Mouse (Mus musculus) layer of hippocampus, adult 9-10 months (tissue): ENCODE results near the gene ccdc198.
"Not testable (repeated sequence)": the region's sequence is repeated elsewhere in the genome, so short reads cannot be mapped to it uniquely, and the experiment has no call there.

Experiments used
- DNase-seq: peaks from one replicate; pipeline ENCODE4 v3.0.0; 2022; ENCODE audit warnings: low spot score

ccdc198 gene

DNA sequence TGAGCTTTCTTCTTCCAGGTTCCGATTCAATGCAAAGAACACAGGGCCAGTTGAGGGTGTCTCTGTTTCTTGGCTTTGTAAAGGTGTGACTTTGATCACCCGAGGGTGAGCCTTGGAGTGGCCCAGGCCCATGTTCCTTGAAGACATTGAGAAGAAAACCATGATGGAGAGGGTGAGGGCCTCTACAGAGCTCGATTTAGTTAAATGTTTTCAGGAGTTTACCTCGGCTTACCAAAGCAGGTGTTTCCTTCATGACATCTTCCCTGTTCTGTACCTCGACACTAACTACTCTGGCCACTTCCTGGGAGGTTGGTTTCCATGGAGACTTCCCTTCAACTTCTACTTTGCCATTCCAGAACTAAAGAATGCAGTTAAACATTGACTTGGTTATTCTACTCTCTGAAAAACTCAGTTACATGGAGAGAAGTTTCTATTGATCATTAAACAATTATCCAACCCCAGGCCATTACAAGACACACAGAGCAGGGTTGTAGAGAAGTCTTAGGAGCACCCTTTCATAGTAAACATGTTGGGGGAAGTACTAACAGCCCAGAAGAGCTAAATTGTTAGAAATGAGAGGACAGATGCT lies at the start of gene ccdc198:
ccdc198 (minus strand) TSS at position 349 of the 589 bp plus-strand sequence.
- DNase-seq = no peak

DNA sequence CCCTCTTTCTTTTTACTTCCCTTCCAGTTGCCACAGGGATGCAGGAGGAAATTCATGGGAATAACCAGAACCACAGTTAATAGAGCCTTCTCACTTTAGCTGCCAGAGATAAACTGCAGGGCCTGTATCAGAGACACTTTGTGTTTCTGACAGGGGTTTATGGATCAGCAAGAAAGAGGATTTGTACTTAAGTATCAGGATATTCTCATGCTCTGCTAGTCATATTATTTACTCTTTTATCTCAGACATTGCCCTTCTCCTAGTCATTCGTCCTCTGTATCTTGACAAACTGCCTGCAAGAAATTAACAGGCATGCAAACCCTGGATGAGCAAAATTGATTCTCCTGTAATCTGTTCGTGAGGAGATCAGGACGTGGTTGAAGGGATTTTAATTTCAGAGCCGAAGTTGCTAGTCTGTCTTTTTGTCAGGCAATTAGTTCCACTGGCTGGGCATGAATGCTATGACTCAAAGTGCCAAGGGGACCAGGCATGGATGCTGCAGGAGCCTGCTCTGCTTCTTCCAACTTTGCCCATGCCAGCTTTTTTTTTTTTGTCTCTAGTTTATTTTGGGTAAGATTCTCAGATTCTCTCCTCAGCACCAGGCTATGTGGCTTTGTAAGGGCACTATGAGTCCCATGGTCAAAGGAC lies 48.7 kb upstream of the ccdc198 start:
- DNase-seq = no peak

DNA sequence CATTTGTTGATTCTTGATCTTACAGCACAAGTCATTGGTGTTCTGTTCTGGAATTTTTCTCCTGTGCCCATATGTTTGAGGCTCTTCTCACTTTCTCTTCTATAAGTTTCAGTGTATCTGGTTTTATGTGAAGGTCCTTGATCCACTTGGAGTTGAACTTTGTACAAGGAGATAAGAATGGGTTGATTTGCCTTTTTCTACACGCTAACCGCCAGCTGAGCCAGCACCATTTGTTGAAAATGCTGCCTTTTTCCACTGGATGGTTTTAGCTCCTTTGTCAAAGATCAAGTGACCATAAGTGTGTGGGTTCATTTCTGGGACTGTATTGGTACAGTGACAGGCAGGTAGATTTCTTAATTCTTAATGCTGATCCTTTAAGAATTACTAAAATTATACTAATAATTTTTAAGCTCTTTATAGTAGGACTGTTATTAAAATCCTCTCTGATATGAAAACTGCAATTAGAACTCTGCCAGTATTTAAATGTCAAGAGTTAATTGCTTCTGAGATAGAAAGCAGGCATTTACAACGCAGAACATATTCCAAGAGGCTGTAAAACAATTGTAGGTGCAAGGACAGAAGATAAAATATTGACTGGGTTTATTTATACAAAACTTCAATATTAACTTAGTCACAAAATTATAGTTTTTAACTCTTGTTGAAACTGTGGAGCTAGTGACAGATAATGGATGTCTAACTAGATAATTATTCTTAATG lies 44.9 kb upstream of the ccdc198 start:
- DNase-seq = no peak

DNA sequence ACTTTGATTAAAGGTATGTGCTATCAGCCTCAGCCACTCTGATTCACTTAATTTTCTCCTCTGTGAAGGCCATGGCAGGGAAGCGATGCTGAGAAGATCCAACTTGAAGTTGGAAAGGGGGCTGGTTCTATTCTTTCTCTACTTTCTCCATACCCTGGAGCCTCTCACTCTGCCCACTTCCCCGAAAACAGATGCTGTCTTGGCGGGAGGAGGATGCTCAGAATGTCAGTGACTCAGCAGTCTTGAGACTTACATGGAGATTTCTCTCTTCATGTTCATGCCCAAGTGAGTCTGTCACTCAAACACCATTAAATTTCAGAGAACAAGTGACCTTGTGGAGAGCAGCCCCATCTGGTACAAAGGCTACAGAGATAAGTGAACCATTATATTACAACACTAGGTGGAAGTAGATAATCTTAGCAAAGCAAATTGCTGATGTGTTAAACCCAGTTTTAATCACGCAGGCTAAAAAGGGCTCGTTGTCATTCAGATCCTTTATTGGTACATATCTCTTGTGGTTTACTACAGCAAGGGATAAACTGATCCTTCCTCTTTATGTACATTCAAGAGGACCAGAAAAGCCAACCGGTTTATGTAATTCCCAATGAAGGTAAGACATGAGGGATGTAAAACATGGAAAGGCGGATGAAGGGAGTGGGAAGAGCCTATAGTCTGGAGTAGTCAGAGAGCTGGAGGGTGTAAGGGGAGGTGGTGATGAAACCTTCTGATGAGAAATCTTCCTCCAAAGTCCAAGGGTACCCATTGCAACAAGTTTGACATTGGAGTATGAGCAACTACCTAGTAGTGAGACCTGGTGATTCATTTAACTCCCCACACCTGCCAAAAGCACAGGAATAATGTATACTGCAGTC lies 38.7 kb upstream of the ccdc198 start:
- no peak for DNase-seq

DNA sequence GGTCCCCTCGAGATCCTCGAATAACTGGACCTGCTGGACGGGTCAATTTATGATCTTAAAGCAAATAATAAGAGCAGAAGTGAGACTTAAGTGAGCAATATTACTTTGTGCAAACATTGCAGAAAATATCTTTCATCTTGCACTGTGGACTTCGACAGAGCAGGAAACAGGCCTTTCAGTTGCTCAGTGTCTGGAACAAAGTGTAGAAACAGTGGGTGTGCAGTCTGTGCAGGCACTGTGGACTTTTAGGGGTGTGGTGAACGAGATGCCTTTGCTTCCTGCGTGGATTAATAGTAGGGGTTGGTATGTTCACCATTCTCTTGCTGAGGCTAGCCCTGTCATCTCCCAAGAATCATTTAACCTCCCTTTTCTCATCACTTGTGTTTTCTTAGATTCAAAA lies 33.6 kb upstream of the ccdc198 start:
- DNase-seq = no peak

DNA sequence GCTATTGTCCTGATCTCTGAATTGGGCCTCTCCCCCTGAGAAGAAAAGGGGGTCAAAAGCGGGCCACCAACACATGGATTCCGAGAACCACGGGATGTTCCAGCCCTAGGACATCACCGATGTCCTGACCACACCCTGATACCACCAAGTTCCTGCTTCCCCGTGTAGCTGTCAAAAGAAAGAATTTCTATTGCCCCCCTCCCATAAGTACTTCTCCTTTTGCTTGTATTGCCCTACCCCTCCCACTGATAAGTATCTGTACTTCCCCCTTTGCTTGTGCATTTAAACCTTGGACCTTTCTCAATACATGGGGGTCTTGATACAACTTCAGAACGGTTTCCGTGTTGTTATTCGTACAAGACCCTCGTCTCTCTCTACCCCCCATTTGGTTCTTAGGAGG lies 33.2 kb upstream of the ccdc198 start:
- not testable (repeated sequence) for DNase-seq

DNA sequence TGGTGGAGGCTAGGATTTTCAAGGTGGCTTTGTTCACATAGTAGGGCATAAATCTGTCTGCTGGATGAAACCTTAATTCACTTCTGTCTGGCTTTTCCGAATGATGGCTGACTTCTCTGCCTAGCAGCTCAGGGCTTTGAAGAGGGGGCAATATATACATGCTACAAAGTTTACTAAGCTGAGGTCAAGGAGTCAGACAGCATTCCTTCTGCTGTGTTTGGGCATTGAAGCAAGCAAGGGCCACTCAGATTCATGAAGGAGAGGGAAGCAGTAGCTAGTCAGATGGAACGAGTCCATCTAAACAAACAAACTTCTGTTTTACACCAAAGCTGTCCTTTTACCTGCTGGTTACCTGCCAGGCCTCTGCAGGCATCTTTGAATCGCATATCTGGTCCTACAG lies 32.4 kb upstream of the ccdc198 start:
- no peak for DNase-seq

DNA sequence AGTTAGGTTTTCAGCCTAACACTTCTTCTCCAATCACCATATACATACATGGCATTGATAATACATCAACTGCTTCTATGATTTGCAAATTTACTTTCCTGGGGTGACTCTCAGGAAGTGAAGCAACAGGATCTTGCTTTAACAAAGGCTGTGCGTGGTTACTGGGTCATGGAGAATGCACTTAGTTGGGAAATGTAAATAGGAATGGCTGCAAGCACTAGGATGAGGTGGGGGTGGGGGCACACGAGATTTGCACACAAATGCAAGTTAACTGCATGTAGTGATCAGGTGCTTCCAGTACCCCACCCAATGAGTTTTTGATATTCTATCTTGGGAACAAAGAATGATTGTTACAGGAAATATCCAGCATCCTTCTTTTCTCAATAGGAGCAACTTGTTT lies 30.1 kb upstream of the ccdc198 start:
- DNase-seq = no peak

DNA sequence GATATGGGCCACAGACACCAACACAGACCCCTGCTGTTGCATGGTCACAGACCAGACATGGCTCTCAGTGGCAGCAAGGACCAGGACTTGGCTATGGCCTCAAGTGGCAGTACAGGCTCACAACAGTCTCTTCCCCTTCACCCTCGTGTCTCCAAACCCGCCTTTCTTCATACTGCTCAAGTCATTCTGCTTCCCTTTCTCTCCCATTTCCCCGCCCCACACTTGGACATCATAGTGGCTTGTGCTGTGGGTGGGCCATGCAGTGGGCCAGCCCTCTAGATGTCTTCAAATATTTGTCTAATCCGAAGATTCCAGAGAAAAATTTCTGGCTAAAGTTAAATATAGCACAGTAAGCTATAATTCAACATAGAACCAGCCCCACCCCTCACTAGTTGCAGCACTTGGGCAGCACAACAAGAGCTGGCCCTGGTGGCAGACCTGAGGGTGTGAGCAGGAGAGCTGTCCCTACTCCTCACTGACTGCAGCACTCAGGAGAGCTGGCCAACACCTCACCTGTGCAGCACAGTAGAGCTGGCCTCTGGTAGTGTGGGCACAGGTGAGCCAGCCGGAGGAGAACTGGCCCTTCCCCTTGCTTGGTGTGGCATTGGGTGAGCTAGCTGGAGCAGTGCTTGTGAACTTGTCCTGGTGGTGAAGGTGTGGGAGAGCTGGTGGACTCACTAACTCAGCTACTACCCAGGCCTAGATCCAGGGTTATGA lies 20.2 kb upstream of the ccdc198 start:
- no peak for DNase-seq

DNA sequence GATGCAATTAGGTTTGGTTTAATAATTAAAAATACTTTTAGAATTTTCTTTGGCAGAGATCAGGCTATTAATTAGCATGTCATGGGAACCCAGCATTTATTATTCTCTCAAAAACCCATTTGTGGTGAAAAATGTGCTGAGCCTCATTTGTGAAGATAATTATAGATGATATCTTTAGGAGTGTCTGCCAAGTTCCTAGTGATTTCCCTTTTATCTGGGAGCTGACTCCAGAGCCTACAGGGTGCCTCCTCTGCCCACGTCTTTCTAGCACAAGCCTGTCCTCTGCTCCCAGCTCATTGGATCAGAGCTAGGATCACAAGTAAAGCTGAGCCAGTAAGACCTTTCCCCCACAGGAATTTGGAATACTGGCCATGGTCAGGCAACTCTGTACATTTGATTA lies 3.8 kb downstream of the ccdc198 start:
- DNase-seq = no peak

DNA sequence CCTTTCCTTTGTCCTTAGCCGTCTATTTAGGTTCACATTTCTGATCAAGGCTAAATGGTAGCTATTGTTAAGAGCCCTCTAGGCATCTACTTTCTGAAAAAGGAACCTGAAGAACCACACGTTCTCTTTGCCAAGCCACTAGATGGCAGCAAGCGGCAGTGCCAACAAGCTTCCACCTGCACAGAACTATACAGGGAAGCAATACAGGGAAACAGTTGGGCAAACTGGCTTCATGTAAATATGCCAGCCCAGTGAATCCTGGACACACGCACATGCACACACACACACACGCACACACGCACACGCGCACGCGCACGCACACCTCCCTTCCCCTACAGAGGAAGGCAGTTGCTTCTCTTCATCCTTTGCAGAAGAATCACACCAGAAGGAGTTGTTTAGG lies 7.1 kb downstream of the ccdc198 start:
- peak; percentile 51 for DNase-seq

DNA sequence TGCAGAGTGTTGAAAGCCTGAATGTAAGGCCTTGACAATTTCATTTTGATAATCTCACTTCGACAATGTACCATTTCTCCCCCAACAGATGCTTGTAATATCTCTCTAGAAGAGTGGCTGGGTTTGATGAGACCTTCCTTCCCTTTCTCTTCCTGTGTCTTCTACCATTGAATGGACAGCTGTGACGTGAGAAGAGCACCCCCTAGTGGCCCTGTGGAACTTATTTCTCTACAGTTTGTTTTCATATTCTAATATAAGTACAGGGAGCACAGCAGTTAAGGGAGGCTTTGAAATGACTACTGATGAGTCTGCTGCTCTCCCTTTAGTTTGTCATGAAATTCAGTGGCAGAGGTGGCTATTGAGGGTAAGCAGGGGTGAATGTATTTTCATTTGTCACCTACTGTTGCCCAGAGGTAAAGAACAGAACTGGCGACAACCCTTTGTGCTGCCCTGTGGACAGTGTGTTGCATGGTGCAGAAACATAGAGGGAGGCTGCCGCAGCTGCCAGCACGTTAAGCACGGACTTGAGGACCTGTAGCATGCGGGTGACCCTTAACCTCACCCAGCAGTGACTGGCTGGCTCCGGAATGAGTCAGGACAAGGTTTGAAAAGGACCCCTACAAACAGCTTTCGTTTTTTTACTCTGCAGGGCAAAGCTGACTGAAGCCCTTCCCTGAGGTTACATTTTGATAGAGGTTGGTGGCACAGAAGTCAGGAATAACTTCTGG lies 10.3 kb downstream of the ccdc198 start:
- no peak for DNase-seq

DNA sequence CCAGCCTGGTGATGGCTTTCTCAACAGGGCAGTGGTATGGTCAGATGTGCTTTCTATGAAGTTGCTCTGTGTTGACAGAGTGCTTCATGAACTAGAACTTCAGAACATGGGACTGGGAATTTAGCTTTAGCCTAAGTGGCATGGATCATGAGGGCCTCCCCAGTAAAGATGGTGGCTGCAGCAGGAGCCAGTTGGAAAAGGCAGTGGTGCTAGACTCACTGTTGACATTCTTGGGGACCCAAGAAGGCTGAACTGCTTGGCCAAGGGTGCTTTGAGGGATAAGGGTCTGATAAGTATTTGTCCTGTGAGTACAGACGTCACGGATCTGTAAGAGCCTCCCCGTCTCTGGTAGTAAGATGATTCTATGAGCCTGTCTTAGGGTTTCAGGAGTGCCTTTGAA lies 13.4 kb downstream of the ccdc198 start:
- DNase-seq = no peak

DNA sequence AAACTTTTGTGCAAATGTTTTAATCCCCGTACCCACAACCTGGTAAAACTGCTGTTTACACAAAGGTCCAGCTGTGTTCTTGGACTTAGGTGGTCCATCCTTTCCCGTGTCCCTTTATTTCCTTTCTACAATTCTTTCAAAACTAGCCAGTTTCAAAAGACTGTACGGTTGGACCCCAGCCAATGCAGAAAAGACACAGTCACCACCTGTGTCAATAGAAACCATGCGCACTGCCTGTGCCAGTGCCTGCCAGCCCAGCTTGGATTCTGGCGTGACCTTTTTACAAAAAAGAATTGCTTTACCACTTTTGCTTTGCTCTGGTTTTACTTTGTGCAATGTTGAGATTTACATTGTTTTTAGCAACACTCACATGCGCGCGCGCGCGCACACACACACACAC lies 18.3 kb downstream of the ccdc198 start:
- no peak for DNase-seq

DNA sequence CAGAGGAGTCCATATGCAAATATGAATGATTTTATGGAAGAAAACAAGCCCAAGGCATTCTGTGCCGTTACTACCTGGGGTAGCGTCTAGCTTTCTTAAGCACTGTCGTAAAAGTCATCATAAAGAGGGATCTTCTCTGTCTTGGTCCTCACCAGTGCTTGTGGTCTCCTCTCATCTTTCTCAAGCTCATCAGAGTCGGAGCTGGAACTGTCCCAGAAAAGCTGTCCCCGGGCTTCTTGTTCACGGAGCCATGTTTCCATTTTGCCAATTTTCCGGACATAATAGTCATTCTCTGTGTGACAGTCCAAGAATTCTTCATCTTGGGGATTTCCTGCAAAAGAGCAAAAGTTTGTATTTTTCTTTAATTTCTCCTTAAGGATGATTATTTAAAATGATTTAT lies 18.8 kb downstream of the ccdc198 start:
- DNase-seq = no peak

DNA sequence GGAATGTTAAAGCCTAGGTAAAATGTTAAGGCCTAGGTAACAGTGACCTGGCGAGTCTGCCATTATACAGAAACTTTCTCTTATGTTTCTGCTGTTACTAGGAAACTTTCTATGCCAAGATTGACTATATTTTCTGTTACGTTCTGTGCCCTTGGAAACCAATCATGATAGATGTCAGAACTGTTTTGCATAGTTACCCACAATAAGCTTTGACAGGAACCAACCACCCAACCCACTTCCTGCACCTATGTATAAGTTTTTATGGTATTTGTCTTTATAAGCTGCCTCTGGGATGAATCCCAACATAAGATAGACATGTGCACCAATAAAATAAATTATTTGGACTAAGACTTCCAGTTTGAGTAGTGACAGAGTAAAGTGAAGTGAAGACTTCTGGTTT lies 23.5 kb downstream of the ccdc198 start:
- DNase-seq = no peak

DNA sequence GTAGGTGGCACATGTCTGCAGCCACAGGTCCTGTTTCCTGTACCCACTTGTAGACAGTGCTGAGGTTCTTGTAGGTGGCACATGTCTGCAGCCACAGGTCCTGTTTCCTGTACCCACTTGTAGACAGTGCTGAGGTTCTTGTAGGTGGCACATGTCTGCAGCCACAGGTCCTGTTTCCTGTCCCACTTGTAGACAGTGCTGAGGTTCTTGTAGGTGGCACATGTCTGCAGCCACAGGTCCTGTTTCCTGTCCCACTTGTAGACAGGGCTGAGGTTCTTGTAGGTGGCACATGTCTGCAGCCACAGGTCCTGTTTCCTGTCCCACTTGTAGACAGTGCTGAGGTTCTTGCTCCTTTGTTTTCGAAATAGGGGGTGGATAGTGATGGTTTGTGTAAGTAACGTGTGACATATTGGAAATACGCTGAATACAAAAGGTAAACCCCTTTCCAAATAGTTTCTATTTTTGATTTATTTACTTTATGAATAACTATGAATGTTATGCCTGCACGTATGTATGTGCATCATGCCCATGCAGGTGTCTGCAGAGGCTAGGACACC lies 25.7 kb downstream of the ccdc198 start:
- not testable (repeated sequence) for DNase-seq

DNA sequence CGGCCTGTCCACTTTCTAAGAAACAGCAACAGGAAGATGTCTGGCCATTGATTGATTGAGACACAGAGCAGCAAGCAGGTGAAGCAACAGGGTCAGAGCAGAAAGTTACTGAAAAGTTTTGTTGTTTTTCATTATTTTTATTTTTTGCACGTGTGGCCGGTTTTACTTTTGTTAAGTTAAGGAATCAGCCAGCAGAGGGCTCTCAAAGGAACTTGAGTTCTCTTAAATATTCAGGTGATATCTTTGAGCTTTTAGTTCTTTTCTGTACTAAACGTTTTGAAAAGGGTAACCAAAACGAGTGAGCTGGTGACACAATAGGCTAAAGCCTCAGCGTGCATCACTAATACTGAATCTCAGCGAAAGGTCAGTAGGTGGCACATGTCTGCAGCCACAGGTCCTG lies 26.6 kb downstream of the ccdc198 start:
- no peak for DNase-seq

DNA sequence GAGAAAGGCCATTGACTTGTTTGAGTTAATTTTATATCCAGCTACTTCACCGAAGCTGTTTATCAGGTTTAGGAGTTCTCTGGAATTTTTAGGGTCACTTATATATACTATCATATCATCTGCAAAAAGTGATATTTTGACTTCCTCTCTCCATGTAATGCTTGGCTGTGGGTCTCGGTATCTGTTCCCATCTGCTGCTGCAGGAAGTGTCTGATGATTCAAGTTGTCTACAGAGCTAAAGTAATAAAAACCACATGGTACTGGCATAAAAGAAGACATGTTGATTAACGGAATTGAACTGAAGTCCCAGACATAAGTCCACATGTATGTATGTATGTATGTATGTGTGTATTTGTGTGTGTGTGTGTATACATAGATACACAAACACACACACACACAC lies 35.1 kb downstream of the ccdc198 start:
- not testable (repeated sequence) for DNase-seq

DNA sequence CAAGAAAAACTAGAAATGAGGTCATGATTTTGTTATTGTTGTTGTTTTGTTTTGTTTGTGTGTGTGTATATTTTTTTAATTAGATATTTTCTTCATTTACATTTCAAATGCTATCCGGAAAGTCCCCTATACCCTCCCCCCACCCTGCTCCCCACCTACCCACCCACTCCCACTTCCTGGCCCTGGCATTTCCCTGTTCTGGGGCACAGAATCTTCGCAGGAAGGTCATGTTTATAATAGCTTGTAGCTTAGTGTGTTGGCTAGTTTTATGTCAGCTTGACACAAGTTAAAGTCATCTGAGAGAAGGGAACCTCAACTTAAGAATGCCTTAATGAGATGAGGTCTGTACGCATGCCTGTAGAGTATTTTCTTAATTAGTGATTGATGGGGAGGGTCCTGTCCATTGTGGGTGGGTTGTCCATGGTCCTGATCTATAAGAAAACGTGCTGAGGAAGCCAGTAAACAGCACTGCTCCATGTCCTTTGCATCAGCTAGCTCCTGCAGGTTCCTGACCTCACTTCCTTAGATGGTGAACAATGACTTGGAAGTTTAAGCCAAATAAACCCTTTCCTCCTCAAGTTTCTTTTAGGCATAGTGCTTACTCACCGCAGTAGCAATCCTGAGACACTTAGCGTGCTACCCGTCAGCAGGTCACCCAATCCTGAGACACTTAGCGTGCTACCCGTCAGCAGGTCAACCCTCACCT lies 44.0 kb downstream of the ccdc198 start:
- no peak for DNase-seq
